Mouse (Mus musculus): ENCODE results near the gene Prkce.

GRCm38 (mm10) chr17:86303401-86304243, 136.0 kb downstream of the Prkce start:
- TF ChIP-seq CTCF (IDR thresholded peaks at IDR 0.05; ENCODE audit: control insufficient read depth, insufficient read depth, low read length): no peak
- TF ChIP-seq POLR2A (IDR thresholded peaks at IDR 0.05; ENCODE audit: borderline replicate concordance, control insufficient read depth, low read depth, low read length): no peak

Data from bone marrow, adult 2 months (tissue).